Mouse (Mus musculus) testis, postnatal 14 days (tissue): Measurements from ENCODE around the gene Calm4.
"Not testable (repeated sequence)": the region's sequence is repeated elsewhere in the genome, so short reads cannot be mapped to it uniquely, and the experiment has no call there.

ENCODE experiments used
- DNase-seq: peaks from one replicate; pipeline ENCODE4 v3.0.0; 2021; ENCODE audit warnings: low spot score

Calm4 gene

GRCm38 (mm10) chr13:3837312-3837807 lies at the start of gene Calm4:
TSS of gene Calm4 (plus strand) at chr13:3837757.
- DNase-seq: not testable (repeated sequence)

DNA sequence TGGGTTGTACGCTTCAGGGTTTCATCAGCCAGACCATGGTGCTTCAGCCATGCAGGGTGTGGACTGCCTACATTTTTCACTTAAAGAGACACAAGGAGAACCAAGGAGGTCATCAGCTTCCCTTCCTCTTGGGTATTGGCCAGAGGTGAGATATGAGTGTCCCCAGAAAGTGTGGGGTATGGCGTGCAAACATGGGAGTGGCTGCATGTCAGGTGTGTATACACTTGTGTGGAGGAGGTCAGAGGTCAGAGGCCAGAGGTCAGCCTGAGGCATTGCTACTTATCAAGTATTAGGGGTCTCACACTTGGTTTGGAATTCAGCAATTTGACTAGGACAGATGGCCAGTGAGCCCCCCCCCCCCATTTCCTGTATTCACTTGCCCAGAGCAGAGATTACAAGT lies 49.0 kb upstream of the Calm4 start:
- DNase-seq: no peak

- no peak for DNase-seq
These were observed 48.0 kb upstream of the Calm4 start for GRCm38 (mm10) chr13:3789531-3789930.

DNA sequence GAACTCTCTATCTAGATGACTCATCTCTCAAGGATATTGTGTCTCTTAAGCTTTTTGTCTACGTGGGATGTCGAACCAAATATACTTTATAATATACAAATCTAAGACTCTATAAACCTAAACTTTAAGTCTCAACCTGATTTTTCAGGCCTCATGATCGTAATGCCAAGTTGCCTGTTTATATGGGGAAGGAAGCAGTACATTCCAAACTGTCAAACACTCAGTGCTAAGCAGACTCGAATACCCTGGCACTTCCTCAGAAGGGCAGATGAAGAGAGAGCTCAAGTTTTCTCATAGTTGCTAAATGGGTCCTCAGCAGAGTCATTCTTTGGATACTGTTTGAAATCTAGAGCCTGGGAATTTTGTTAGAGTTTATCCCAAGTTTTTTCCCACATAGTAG lies 40.9 kb upstream of the Calm4 start:
- DNase-seq: no peak

DNA sequence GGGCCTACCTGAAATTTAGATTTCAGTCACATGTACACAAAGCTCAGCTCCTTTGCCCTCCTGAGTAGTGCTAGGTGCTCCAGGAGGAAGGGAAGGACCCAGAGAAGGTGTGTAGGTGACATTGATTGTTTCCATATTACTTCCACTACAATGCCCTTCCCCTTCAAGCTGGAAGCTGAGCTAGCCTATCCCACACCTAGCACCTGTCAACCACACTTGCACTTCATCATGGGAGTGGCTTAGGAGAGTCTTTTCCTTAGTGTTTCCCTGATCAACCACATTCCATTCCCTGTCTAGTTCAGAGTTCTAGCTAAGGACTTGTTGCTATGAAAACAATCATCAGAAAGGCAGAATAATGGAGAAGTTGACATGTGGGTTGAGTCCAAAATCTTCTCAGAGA lies 38.8 kb upstream of the Calm4 start:
- DNase-seq: no peak

DNA sequence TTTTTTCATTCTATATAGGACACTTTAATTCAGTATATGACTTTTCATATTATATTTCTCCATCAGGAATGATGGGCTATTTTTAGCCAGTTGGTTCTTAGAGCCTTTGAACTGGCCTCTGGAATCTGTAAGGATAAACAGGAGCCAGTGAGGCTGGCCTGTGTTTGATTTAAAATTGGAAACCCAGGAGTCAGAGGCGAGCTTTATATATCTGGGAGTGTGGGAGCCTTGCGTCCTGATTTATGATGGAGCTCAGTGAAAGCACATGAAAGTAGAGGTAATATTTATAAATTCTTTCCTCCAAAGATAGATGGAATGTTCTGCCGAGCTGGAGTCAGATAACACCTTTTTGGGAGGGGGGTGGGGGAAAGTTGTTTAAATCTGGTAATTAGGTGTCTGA lies 38.2 kb upstream of the Calm4 start:
- DNase-seq: no peak

GRCm38 (mm10) chr13:3804186-3804585 lies 33.4 kb upstream of the Calm4 start, which contains the start of gene Calml3:
TSS of gene Calml3 (minus strand) at chr13:3804316.
- DNase-seq: peak; percentile 15

DNA sequence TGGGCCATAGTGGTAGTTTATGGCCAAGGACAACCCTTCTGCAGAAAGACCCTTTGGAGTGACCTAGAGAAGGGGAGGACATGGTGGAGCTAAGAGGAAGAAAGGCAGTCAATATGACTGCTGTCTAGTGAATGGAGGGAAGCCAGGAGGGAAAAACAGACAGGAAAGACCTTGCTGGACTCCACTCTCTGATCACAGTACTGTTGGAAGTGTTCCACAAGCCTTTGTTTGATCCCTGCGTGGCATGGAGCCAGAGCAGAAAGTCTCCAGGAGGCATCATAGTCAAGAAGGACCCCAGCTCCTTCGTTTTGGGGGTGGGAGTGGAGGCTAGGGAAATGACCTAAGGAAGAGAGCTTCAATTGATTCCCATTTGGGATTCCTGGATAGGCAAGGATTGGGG lies 32.4 kb upstream of the Calm4 start:
- no peak for DNase-seq

DNA sequence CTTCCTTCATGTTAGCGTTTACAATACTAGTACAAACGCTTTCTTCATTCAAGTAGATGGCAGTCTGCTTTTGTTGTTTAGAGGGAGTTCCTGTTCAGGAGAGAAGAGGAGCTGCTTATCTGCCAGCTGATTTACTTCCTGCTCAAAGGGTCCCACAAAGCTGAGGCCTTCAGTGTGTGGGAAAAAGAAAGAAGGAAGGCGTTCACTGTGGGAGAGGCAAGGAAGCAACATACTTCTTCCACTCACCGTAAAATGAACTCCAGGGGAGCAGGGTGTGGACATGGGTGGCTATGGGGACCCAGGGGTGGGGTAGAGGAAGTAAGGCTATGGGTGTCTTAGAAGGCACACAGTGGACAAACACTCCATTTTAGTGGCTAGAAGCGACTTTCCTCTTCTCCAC lies 31.9 kb upstream of the Calm4 start:
- no peak for DNase-seq

- no peak for DNase-seq
These were observed 30.3 kb upstream of the Calm4 start for GRCm38 (mm10) chr13:3807131-3807827.

DNA sequence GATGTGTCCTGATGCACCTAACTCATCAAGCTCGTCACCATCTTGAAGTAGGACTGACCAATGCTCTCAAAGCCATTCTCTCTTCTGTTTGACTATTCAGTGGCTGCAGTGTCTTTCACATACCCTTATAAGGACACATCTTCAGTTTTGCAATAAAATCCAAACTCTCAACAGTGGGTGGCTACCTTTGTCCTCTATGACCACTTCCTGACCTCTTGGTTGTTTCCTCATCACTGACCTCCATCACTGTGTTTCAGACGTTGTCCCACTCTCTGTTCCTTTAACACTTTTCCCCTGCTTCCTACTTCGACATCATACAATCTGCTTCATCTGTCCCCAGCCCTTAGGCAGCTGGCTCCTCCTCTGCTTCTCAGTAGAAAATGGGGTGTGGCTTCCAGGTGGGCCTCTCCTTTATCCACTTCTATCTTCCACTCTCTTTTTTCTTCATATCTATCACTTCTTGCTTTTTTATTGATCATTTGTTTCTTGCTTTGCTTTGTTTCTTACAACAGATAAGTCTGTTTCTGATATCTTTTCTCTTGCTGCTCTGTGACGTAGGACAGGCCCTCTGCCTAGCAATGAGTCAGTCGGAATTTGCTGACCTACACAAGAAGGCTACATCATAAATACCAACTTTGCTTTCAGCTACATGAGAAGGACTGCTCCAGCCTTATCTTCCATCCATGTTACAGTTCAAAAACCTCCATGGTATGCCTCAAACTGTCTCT lies 19.4 kb upstream of the Calm4 start:
- DNase-seq: no peak

- no peak for DNase-seq
These were observed 18.8 kb upstream of the Calm4 start for GRCm38 (mm10) chr13:3818740-3819076.

DNA sequence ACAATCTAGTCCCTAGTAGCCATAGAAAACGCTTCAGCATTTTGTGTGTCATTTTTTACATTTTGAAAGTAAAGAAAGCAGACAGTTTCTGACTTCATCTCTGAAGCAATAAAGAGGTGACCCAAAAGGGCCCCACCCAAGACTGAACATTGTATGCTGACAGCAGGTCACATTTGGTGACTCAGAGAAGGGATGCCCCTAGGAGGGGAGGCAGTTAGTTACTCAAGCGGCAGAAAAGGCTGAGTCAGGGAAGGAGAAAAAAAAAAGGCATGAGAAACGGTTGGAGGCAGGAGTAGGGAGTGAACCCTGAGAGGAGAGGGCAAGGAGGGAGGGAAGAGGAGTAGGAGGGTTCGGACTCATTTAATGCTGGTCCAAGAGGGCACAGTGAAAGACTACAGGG lies 15.5 kb upstream of the Calm4 start:
- DNase-seq: no peak

- DNase-seq: no peak
These were observed 11.8 kb upstream of the Calm4 start for GRCm38 (mm10) chr13:3825726-3826125.

- DNase-seq: no peak
These were observed 6.0 kb upstream of the Calm4 start for GRCm38 (mm10) chr13:3831546-3831945.

GRCm38 (mm10) chr13:3831994-3832393 lies 5.6 kb upstream of the Calm4 start:
- no peak for DNase-seq

DNA sequence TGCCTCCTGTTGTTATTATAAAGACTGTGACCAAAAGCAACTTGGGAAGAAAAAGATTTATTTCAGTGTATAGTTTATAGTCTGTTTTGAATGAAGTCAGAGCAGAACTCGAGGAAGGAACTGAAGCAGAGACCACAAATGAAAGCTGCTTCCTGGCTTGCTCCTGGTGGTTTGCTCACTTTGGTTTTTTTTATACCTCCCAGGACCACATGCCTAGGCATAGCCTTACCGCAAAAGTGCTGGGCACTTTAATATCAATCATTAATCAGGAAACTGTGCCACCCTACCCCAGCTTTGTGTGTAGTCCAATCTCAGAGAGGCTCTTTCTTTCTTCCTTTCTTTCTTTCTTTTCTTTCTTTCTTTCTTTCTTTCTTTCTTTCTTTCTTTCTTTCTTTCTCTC lies 5.1 kb upstream of the Calm4 start:
- DNase-seq: no peak

GRCm38 (mm10) chr13:3833644-3834043 lies 3.9 kb upstream of the Calm4 start:
- DNase-seq: not testable (repeated sequence)

- DNase-seq: not testable (repeated sequence)
These were observed 3.1 kb downstream of the Calm4 start for GRCm38 (mm10) chr13:3840662-3841061.

DNA sequence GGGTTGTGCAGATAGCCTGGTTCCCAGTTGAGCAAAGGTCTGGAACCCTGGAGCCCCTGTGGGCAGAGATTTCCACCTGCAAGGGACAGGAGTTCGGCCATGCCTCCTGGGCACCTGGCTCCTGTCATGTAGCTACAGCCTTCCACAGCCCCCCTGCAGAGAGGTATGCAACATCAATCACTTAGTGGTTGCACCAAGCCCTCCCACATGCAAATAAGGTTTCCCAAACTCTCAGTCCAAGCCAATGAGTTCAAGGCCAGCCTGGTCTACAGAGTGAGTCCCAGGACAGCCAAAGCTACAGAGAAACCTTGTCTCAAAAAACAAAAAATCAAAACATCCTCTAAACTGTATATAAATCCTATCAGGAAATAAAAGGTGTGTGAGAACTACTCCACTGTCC lies 12.8 kb downstream of the Calm4 start:
- no peak for DNase-seq

DNA sequence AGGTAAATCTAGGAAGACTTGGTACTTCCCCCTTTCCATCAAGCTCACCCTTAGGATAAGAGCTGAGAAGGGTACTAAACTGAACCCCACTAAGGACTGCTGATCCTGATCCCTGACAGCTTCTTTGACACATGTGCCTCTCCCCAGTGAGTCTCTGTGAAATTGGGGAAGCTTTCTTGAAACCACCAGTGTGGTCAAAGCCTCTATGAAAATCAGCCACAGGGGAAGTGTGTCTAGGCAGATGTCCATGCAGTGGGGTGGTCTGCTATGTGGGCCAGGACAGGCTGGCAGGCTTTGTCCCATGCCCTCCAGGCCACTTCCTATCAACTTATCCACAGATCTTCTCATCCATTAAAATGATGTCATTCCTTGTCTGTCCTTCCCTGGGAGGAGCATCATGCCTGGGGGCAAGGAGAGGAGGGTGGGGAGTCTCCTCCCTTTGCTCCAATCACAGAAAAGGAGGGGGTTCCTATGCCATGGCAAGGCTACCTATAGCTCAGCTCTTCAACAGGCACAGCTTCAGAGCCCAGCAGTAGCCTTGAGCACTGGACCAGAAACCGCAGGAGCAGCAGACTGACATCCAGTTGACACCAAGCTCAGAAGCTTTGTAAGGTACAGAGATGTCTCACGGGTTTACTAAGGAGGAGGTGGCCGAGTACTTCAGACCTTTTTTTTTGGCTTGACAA lies 16.2 kb downstream of the Calm4 start, which contains the start of gene Calm5:
Gene Calm5 (plus strand): TSS at position 526 of the 686 bp plus-strand sequence.
- not testable (repeated sequence) for DNase-seq

DNA sequence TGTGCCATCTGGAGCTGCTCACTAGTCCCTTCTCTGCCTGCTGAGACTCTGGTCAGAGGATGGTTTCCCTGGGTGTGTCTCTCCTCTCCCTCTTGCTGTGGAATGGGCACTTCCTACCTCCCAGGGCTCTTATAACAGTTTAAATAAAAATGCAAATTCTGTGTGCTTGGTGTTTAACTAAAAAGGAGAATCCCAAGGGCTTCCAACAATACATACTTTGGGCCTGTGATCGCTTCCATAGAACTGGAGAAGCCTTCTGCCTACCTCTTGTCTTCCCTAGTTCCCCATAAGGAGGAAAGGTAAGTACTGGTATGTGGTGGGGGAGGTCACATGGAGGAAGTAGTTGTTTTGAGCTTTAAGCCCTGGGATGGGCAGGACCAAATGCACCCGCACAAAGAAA lies 17.3 kb downstream of the Calm4 start:
- no peak for DNase-seq

GRCm38 (mm10) chr13:3856252-3856651 lies 18.7 kb downstream of the Calm4 start:
- no peak for DNase-seq
